Mouse (Mus musculus): ENCODE data around the gene Btbd18.

The Btbd18 gene

DNA sequence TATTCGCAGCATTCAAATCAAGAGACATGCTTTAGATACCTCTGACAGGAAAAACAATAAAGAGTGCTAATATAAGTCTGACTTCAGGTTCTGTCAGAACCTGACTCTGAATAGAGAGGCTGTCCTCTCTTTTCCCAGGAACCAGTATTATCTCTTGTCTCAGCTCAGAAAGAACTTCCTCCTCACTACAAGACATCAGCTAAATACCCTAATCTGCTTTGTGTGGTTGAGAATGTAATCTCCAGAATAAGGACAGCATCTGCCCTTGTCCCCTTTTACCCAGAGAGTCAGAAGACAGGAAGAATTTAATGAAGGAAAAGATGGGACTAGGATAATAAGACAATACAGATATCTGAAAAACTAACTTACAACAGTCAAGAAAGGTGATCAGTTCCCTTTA, 44.6 kb downstream of the Btbd18 start:
- DNase-seq (ENCODE audit: low read depth, low spot score), result no peak

DNA sequence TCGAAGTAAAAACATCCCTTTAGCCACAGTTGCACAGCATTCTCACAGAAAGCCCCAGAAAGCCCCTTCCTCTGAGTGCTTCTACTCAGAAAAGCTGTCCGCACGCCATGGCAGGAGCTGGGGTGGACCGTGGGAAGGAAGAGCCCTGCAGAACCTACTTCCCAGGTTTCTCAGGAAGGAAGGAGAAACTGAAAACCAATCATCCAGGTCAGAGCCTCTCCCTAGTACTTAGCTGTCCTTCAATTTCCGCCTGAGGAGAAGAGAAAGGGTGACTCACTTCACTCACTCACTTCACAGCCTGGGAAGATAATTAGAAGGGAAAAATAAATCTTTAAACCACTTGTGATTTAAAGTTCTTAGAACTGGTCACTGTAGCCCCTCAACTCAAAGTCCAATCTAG, 45.5 kb downstream of the Btbd18 start:
- DNase-seq (ENCODE audit: low read depth, low spot score), result no peak

DNA sequence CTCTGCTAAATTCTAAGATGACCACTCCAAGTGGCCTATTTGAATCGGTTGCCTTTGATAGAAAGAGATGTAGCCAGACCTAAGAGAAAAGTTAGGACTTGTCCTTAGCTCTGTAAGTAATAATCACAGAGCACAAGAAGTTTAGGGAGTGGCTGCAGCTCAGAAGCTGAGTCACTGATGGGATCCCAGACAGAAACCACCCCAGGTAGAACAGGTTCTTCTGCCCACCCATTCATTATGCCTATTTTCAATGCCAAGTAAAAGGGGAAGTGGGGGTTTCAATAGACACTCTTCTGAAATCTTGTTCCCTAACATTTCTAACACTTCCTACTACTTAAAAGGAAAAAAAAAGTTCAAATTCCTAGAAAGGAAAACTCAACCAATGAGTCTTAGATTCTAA, 46.4 kb downstream of the Btbd18 start:
- DNase-seq (ENCODE audit: low read depth, low spot score), result no peak

DNA sequence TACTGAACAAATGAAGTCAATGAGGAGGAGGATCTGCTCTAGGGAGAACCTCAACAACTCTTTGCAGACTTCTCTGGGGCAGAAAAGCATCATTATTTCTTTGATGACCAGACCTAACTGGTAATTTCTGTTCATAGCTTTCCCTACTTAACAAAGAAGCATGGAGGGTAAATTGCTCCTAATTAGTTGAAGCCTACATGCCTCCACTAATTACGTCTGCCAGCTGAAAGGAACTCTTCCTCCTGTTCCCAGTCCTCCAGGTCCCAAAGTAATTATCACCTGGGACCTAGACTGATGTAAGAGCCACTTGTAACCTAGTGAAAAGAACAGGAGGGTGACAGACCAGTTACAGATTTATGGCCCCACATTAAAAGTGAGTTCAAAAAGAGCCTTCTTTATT, 48.6 kb downstream of the Btbd18 start:
- no peak for DNase-seq (ENCODE audit: low read depth, low spot score)

DNA sequence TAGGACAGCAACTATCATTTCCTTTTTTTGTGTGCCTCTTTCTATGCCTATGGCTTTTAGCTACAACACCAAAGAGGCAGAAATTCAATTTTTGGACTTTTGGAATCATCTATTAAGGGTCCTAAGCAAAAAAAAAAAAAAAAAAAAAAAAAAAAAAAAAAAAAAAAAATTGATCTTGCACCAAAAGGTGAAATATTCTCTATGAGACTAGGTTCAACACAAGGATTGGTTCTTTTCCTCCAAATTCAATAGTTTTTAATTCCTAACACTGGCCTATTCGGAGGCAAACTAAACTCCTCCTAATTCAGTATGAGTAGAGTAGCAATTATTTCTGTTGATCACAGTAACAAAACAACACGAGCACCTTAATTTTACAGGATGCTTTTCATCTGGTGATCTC, 53.0 kb downstream of the Btbd18 start:
- DNase-seq (ENCODE audit: low read depth, low spot score), result no peak

DNA sequence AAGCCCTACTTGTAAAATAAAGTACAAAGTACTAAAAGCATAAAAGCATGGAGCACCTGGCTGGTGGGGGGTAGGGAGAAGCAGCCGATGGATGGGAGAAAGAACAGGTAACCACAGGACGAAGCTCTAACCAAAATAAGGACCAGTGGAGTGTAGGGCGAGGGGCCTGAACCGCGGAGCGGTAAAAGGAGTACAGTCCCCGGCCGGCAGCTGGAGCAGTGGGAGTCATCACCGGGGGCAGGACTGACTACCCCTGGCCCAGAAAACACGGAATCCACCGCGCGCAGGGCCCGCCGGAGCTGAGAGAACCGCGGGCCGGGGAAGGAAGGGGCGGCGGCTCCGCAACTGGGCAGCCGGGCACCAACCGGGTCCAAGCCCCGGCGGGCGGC, 55.5 kb downstream of the Btbd18 start:
- DNase-seq (ENCODE audit: low read depth, low spot score), result no peak

DNA sequence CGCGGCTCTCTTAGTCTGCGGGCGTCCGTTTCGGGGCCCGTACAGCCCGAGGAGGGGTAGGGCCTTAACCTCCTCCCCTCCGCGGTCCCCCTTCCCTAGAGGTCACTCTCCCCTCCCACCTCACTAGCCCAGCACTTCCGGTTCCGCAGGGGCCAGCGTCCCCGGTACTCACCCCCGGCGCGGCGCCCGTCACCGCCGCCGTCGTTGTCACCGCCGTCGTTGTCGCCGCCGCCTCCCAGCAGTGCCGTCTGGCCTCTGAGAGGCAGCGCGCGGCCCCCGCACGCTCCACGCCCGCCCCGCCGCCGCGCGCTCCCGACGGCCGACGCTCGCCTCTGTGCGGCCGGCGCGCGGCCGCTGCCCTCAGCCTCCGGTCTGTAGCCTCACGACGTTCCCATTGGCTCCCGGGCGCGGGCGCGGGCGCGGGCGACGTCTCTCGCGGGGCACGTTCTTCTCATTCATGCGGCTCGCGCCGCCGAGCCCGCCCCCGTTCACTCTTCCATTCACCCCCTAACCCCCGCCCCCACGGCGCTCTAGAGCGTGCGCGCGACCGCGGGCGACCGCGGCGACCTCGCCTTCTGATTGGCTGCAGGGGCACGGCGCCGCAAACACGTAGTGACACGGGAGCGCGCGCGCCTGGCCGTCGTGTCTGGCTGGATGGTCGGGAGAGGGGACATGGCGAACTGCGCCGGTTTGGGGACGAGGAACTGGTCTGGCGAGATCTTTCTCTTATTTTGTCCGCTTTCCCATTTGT, 56.1 kb downstream of the Btbd18 start, which contains the start of gene Zdhhc5:
Gene Zdhhc5 (minus strand): TSS at position 370 of the 751 bp plus-strand sequence.
- DNase-seq (ENCODE audit: low read depth, low spot score), result peak; percentile 99

DNA sequence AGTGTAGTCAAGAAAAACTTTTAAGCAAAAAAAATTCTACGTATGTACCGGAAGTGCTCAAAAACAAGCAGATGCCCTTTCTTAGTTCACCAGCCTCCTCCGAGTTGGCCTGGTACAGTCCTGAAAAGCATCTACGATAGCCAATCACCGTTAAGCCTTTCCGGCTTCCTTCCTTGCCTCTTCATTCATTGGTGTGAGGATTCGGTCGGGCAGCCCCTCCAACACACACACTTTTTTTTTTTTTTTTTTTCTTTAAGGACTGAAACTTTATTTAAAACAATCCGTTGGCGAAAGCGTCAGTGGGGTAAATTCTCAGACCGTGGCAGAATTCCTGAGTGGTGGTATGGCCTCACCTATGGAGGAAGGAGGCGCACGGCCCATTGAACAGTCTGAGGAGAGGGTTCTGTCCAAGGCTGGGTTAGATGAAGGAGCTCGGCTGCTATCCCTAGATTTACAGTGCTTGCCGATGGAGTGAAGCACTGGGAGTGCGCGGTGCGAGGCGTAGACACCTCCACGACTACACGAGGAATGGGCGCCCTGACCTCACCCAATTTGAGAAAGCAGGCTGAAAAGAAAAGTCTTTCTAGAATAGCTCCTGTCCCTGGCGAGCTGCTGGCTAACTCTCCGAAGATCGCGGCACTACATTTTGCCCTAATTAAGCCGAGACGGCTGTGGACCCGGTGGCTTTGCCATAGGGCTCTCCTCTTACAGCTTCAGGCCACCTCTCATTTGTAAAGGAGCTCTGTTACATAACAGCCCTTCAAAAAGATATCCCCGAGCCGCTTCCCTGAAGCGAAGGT, 56.9 kb downstream of the Btbd18 start:
- DNase-seq (ENCODE audit: low read depth, low spot score), result peak; percentile 82

DNA sequence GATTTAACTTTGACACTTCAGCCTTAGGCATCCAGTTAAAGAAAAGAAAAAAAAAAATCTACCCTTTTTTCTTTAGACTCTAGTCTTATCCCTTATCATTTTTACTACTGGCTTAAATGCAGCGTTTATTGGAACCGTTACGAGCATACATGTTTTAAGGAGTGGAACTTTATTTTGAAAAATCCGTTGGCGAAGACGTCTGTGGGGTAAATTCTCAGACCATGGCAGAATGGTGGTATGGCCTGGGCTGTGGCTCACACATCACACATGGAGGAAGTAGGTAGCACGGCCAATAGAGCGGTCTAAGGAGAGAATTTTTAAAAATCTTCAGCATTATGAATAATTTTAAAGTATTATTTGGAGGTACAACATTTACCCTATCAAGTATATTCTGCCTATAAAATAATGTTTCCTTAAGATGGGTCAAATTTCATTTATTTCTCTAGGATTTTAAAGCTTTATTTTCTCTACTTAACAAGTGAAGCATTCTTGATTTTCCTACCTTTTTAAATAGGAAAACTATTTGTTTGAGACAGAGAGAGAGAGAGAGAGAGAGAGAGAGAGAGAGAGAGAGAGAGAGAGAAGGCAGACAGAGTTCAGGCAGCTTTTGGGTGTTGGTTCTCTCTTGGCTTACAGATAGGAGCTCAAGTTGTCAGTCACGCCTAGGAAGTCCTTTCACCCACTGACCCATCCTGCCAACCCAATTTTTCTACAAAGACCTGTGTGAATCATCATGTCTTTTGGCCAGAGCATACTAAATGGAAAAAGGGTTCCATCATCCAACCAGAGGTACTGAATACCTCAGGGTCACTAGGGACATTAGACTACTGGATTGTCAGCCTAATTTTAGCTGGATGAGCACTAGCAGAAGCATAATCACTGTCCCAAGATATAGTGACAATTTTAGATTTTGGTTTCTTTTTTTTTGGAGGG, 57.8 kb downstream of the Btbd18 start:
- DNase-seq (ENCODE audit: low read depth, low spot score), result no peak

DNA sequence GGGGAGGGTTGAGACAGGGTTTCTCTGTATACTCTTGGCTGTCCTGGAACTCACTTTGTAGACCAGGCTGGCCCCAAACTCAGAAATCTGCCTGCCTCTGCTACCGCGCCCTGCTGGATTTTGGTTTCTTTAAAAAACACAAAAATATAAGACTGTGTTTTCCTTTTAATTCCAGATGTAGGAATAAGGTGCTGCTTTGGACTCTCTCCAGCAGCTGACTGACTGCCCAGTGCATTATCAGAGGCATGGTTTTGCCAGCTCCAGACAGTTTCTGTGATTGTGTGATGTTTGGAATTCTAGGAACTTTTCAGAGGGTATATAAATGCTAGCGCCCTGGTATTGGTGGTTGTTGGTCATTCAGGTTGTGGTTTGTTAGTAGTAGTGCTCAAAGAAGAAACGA, 58.5 kb downstream of the Btbd18 start:
- no peak for DNase-seq (ENCODE audit: low read depth, low spot score)

All from embryo, embryonic 11.5 days (tissue).